Mouse (Mus musculus): ENCODE measurements at regions not wholly inside any gene's neighbourhood (a gene's known extent, or its start where the extent isn't known, plus 50 kb on each side); places are given as distances from the start of the nearest gene placed in this dataset.

DNA sequence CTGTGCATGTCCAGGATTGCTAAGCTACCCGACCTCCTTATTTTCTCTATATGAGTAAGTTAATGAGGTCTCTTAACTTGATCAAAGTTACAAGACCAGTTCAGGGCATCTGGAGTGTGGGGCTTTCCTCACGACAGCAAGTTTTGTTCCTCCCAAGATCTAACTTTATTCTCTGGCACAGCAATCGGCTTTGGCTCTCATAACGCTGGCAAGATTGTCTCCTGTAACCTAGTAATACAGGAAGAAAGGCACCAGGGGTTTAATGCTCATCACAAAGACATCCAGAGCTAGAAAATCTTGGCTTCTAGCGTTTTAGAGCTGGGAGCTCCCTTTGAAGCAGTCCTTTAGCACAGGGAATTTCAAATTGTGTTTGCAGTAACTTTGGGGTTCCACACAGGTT, 77.5 kb downstream of the Cd83 start:
- TF ChIP-seq CTCF (IDR thresholded peaks at IDR 0.05; ENCODE audit: borderline replicate concordance, insufficient read depth, low read depth, low read length) (no peak), POLR2A (IDR thresholded peaks at IDR 0.05; ENCODE audit: borderline replicate concordance, insufficient read depth, low read length) (no peak)

All from cerebellum, adult 2 months (tissue).